Mouse (Mus musculus) embryonic fibroblast, embryonic 13.5 days (primary cell): ENCODE measurements around the gene Sertad1.

Source experiments
- CTCF ChIP-seq: IDR thresholded peaks from 2 replicates; pipeline ENCODE4 v1.5.1; 2011; ENCODE audit warnings: mild to moderate bottlenecking, control low read depth, low read length, moderate library complexity, borderline replicate concordance; ENCODE audit not compliant: insufficient read depth
- POLR2A ChIP-seq: IDR thresholded peaks from 2 replicates; pipeline ENCODE4 v1.6.1; 2011; ENCODE audit warnings: low read depth, mild to moderate bottlenecking, control low read depth, low read length, moderate library complexity

DNA sequence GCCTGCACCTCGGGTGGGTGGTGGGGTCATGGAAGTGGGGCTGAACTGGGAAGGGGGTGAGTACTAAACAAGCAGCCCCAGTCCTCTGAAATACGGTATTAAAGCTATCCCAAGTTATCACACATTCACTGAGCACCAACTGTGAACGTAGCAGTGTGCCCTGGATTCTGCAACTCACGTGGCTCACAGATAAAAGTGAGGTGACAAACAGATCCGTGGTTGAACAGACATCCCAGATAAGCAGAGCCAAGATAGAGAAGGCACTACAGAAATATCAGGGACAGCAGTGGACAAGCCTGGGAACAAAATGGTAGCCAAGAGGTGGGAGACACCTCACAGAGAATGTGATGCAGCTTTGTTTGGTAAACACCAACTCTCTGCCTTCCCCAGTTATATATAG lies 27.1 kb upstream of the Sertad1 start:
- no peak for TF ChIP-seq CTCF
- TF ChIP-seq POLR2A: no peak
